Mouse (Mus musculus) testis, adult 2 months (tissue): Measurements from ENCODE around the gene Mapkapk2. TPM values are rescaled to one million over a fixed set of nuclear protein-coding genes. Genes with fewer than 3 reads are reported as not detected.

Experiments
- H3K27ac ChIP-seq: fragments of 200-500 bp; 2 replicates; pipeline ENCODE4 v1.5.1; 2012; ENCODE audit warnings: low read depth, low read length; ENCODE audit not compliant: control insufficient read depth, insufficient read depth
- H3K27me3 ChIP-seq: fragments of 200-500 bp; 2 replicates; pipeline ENCODE4 v1.6.1; 2012; ENCODE audit warnings: mild to moderate bottlenecking, low read length, moderate library complexity; ENCODE audit not compliant: control insufficient read depth, insufficient read depth
- H3K36me3 ChIP-seq: fragments of 200-500 bp; 2 replicates; pipeline ENCODE4 v1.6.1; 2012; ENCODE audit warnings: mild to moderate bottlenecking, low read length; ENCODE audit not compliant: control insufficient read depth, insufficient read depth
- H3K4me1 ChIP-seq: fragments of 200-500 bp; 2 replicates; pipeline ENCODE4 v1.6.1; 2012; ENCODE audit warnings: low read length; ENCODE audit not compliant: control insufficient read depth, insufficient read depth
- H3K4me3 ChIP-seq: fragments of 200-500 bp; 2 replicates; pipeline ENCODE4 v1.5.1; 2012; ENCODE audit warnings: low read depth, mild to moderate bottlenecking, low read length, moderate library complexity, mixed read lengths; ENCODE audit not compliant: control insufficient read depth
- CTCF ChIP-seq: fragments of 200-500 bp; IDR thresholded peaks from 2 replicates; pipeline ENCODE4 v1.5.1; 2012; ENCODE audit warnings: low read depth, mild to moderate bottlenecking, inconsistent platforms, low read length, moderate library complexity; ENCODE audit not compliant: control insufficient read depth, insufficient read depth, insufficient replicate concordance
- POLR2A ChIP-seq: fragments of 200-500 bp; IDR thresholded peaks from 2 replicates; pipeline ENCODE4 v1.6.1; 2012; ENCODE audit warnings: low read depth, mild to moderate bottlenecking, inconsistent platforms, low read length, moderate library complexity; ENCODE audit not compliant: control insufficient read depth
- polyA plus RNA-seq: library from polyadenylated mRNA; depleted of rRNA; stranded (reverse); fragments of >200 nt; gene quantifications from 2 replicates; pipeline ENCODE4 v1.2.3, GENCODE M21; 2012

The Mapkapk2 gene
- polyA plus RNA-seq, 1 experiment, result 14.7 TPM

- Histone ChIP-seq H3K36me3 (no peaks in the 10 kb centered on the region), H3K4me3 (no peak overlapping the region), H3K27me3 (no peaks in the 10 kb centered on the region), H3K27ac (no peak overlapping the region), H3K4me1 (no peaks in the 10 kb centered on the region; the same call in none of the 2 replicates)
- no peak for TF ChIP-seq POLR2A
- no peak for TF ChIP-seq CTCF
Observed at GRCm38 (mm10) chr1:131123522-131124265, 26.1 kb upstream of the Mapkapk2 start.

- H3K4me1 ChIP-seq, result no peaks in the 10 kb centered on the region; the same call in none of the 2 replicates
- H3K27ac ChIP-seq, result no peak overlapping the region
- TF ChIP-seq POLR2A (no peak), CTCF (no peak)
- H3K36me3 ChIP-seq, result no peaks in the 10 kb centered on the region
- H3K4me3 ChIP-seq, result no peak overlapping the region
- H3K27me3 ChIP-seq, result no peaks in the 10 kb centered on the region
Observed at GRCm38 (mm10) chr1:131121987-131122386, 24.4 kb upstream of the Mapkapk2 start.

- Histone ChIP-seq H3K4me3 (no peak overlapping the region), H3K36me3 (no peaks in the 10 kb centered on the region), H3K27me3 (no peaks in the 10 kb centered on the region), H3K4me1 (peaks cover 2% of the 10 kb centered on the region), H3K27ac (no peak overlapping the region)
- TF ChIP-seq POLR2A (no peak), CTCF (peak; percentile 8; the same call in 1 of the 2 replicates)
Observed at GRCm38 (mm10) chr1:131119026-131119425, 21.4 kb upstream of the Mapkapk2 start.

- no peak overlapping the region for H3K4me3 ChIP-seq
- H3K27ac ChIP-seq, result no peak overlapping the region
- H3K27me3 ChIP-seq, result no peaks in the 10 kb centered on the region
- H3K36me3 ChIP-seq, result no peaks in the 10 kb centered on the region
- peaks cover 2% of the 10 kb centered on the region for H3K4me1 ChIP-seq
- TF ChIP-seq CTCF (no peak), POLR2A (no peak)
Observed at GRCm38 (mm10) chr1:131118530-131118929, 20.9 kb upstream of the Mapkapk2 start.

GRCm38 (mm10) chr1:131116430-131117011 lies 18.9 kb upstream of the Mapkapk2 start:
- Histone ChIP-seq H3K27me3 (no peaks in the 10 kb centered on the region), H3K4me1 (peaks cover 2% of the 10 kb centered on the region), H3K36me3 (no peaks in the 10 kb centered on the region), H3K4me3 (no peak overlapping the region), H3K27ac (no peak overlapping the region)
- no peak for TF ChIP-seq CTCF
- no peak for TF ChIP-seq POLR2A

GRCm38 (mm10) chr1:131115932-131116331 lies 18.3 kb upstream of the Mapkapk2 start:
- TF ChIP-seq CTCF (peak; percentile 43; the same call in 1 of the 2 replicates), POLR2A (no peak)
- H3K27me3 ChIP-seq, result no peaks in the 10 kb centered on the region
- H3K27ac ChIP-seq, result no peak overlapping the region
- no peaks in the 10 kb centered on the region for H3K36me3 ChIP-seq
- peaks cover 2% of the 10 kb centered on the region for H3K4me1 ChIP-seq
- no peak overlapping the region for H3K4me3 ChIP-seq

- H3K4me3 ChIP-seq, result no peak overlapping the region
- H3K36me3 ChIP-seq, result no peaks in the 10 kb centered on the region
- no peaks in the 10 kb centered on the region for H3K27me3 ChIP-seq
- no peak overlapping the region for H3K27ac ChIP-seq
- H3K4me1 ChIP-seq, result peaks cover 2% of the 10 kb centered on the region
- no peak for TF ChIP-seq POLR2A
Observed at GRCm38 (mm10) chr1:131112576-131112975, 14.9 kb upstream of the Mapkapk2 start.

GRCm38 (mm10) chr1:131110525-131111106 lies 13.0 kb upstream of the Mapkapk2 start:
- Histone ChIP-seq H3K27me3 (no peaks in the 10 kb centered on the region), H3K4me3 (no peak overlapping the region), H3K27ac (no peak overlapping the region), H3K4me1 (no peaks in the 10 kb centered on the region), H3K36me3 (no peaks in the 10 kb centered on the region)
- TF ChIP-seq CTCF (no peak), POLR2A (no peak)
